Mouse (Mus musculus) frontal cortex, postnatal 25 days (tissue): ENCODE measurements around the gene Polr2f.
A peak's percentile ranks its signal among the peaks of the same experiment; 100 is the strongest.

Experiments
- DNase-seq, 2 experiments: peaks; one replicate each; pipeline ENCODE4 v3.0.0; 2022; ENCODE audit warnings: low spot score in 2 of 2

The Polr2f gene

GRCm38 (mm10) chr15:79140866-79141565 lies at the start of gene Polr2f, which contains the start of gene 1700088E04Rik:
TSS of gene Polr2f (plus strand) at chr15:79141009.
TSS of gene 1700088E04Rik (minus strand) at chr15:79141253.
- peak; percentile 91 for DNase-seq

- no peak for DNase-seq
Observed at GRCm38 (mm10) chr15:79092284-79092683, 48.5 kb upstream of the Polr2f start.

- no peak for DNase-seq
Observed at GRCm38 (mm10) chr15:79093083-79093839, 47.5 kb upstream of the Polr2f start.

GRCm38 (mm10) chr15:79095483-79095882 lies 45.3 kb upstream of the Polr2f start:
- DNase-seq: no peak

- DNase-seq: no peak
Observed at GRCm38 (mm10) chr15:79096556-79096955, 44.3 kb upstream of the Polr2f start.

- DNase-seq: no peak
Observed at GRCm38 (mm10) chr15:79097135-79097534, 43.7 kb upstream of the Polr2f start.

- DNase-seq: no peak
Observed at GRCm38 (mm10) chr15:79097611-79098025, 43.2 kb upstream of the Polr2f start.

GRCm38 (mm10) chr15:79098220-79098619 lies 42.6 kb upstream of the Polr2f start:
- DNase-seq: no peak

- no peak for DNase-seq
Observed at GRCm38 (mm10) chr15:79098868-79099267, 41.9 kb upstream of the Polr2f start.

GRCm38 (mm10) chr15:79099456-79099855 lies 41.4 kb upstream of the Polr2f start:
- DNase-seq: no peak

GRCm38 (mm10) chr15:79100391-79100790 lies 40.4 kb upstream of the Polr2f start:
- no peak for DNase-seq

GRCm38 (mm10) chr15:79101531-79101930 lies 39.3 kb upstream of the Polr2f start:
- no peak for DNase-seq

GRCm38 (mm10) chr15:79103264-79103663 lies 37.5 kb upstream of the Polr2f start:
- no peak for DNase-seq

GRCm38 (mm10) chr15:79105804-79106203 lies 35.0 kb upstream of the Polr2f start:
- no peak for DNase-seq

GRCm38 (mm10) chr15:79107966-79108365 lies 32.8 kb upstream of the Polr2f start:
- no peak for DNase-seq

- DNase-seq: peak in 1 of 2 experiments; percentile 21
Observed at GRCm38 (mm10) chr15:79108421-79109320, 32.1 kb upstream of the Polr2f start, which contains the start of gene Micall1. TSS of gene Micall1 (plus strand) at chr15:79108898.

- no peak for DNase-seq
Observed at GRCm38 (mm10) chr15:79109321-79109934, 31.4 kb upstream of the Polr2f start.

- no peak for DNase-seq
Observed at GRCm38 (mm10) chr15:79110031-79110430, 30.8 kb upstream of the Polr2f start.

GRCm38 (mm10) chr15:79110528-79110927 lies 30.3 kb upstream of the Polr2f start:
- no peak for DNase-seq

GRCm38 (mm10) chr15:79111774-79112173 lies 29.0 kb upstream of the Polr2f start:
- DNase-seq: no peak

- no peak for DNase-seq
Observed at GRCm38 (mm10) chr15:79115276-79115675, 25.5 kb upstream of the Polr2f start.
